Mouse (Mus musculus) hindbrain, postnatal 0 days (tissue): Measurements from ENCODE around the gene Mios. TPM values are rescaled to one million over a fixed set of nuclear protein-coding genes. Genes with fewer than 3 reads are reported as not detected.

ENCODE experiments used
- ATAC-seq: fragments of 200-750 bp; cut with Nextera tagmentation; 2 replicates; pipeline ENCODE4 v1.8.0; 2017; ENCODE audit warnings: mild to moderate bottlenecking, moderate TSS enrichment, moderate library complexity
- DNase-seq: peaks from one replicate; pipeline ENCODE4 v3.0.0-alpha.2; 2015; ENCODE audit warnings: low spot score
- H3K27ac ChIP-seq: fragments of 300-500 bp; sonication (generic); 2 replicates; pipeline ENCODE4 v1.5.1; 2014; ENCODE audit warnings: mild to moderate bottlenecking
- H3K27me3 ChIP-seq: fragments of 300-500 bp; sonication (generic); 2 replicates; pipeline ENCODE4 v1.6.1; 2014; ENCODE audit warnings: low read length, mixed read lengths; ENCODE audit not compliant: insufficient read depth
- H3K36me3 ChIP-seq: fragments of 300-500 bp; sonication (generic); 2 replicates; pipeline ENCODE4 v1.6.1; 2014; ENCODE audit warnings: low read length, mixed read lengths; ENCODE audit not compliant: insufficient read depth
- H3K4me1 ChIP-seq: fragments of 300-500 bp; sonication (generic); 2 replicates; pipeline ENCODE4 v1.6.1; 2014; ENCODE audit warnings: antibody characterized with exemption, low read length, mixed read lengths; ENCODE audit not compliant: insufficient read depth
- H3K4me2 ChIP-seq: fragments of 300-500 bp; sonication (generic); 2 replicates; pipeline ENCODE4 v1.6.1; 2014; ENCODE audit warnings: low read depth, mild to moderate bottlenecking, low read length, moderate library complexity, mixed read lengths
- H3K4me3 ChIP-seq: fragments of 300-500 bp; sonication (generic); 2 replicates; pipeline ENCODE4 v1.5.1; 2014; ENCODE audit warnings: low read length
- H3K9ac ChIP-seq: fragments of 300-500 bp; sonication (generic); replicated peaks from 2 replicates; pipeline ENCODE4 v1.6.1; 2014; ENCODE audit warnings: mild to moderate bottlenecking, low read length, moderate library complexity, mixed read lengths
- H3K9me3 ChIP-seq: fragments of 300-500 bp; sonication (generic); 2 replicates; pipeline ENCODE4 v1.6.1; 2016; ENCODE audit warnings: low read length, mixed read lengths
- CTCF ChIP-seq: IDR thresholded peaks from 2 replicates; pipeline ENCODE4 v1.5.1; 2016; ENCODE audit warnings: antibody characterized with exemption, control low read depth, low read depth
- WGBS: fragments of 180-500 bp; shearing (Covaris S2); extraction: QIAGEN DNeasy Blood & Tissue Kit; methylation state at CpG from one replicate; pipeline ENCODE4 v1.1.7; 2014; 5-methylcytosine and 5-hydroxymethylcytosine counted together
- polyA plus RNA-seq: library from polyadenylated mRNA; unstranded; fragments of >200 nt; fragmentation: Nextera tagmentation; extraction: Ambion mirVana; gene quantifications from 2 replicates; pipeline ENCODE4 v1.2.1, GENCODE M21; 2015
- total RNA-seq: library from RNA; depleted of rRNA; stranded (reverse); fragments of >200 nt; gene quantifications from 2 replicates; pipeline ENCODE4 v1.2.3, GENCODE M21; 2014

The Mios gene
- total and polyA plus RNA-seq, 2 experiments from 2014 or later: 18.9 to 21.3 TPM

GRCm38 (mm10) chr6:8178397-8178941, 30.6 kb upstream of the Mios start:
- H3K27ac ChIP-seq: peak overlapping the region; percentile 34; the same call in 1 of the 2 replicates

GRCm38 (mm10) chr6:8188599-8189233, 20.3 kb upstream of the Mios start:
- TF ChIP-seq CTCF: peak; percentile 69
- Histone ChIP-seq H3K27ac (no peak overlapping the region), H3K4me2 (no peak overlapping the region), H3K9ac (no peak overlapping the region), H3K4me3 (no peak overlapping the region), H3K9me3 (no peaks in the 10 kb centered on the region), H3K4me1 (no peaks in the 10 kb centered on the region), H3K27me3 (no peaks in the 10 kb centered on the region), H3K36me3 (no peaks in the 10 kb centered on the region)
- ATAC-seq (peak; percentile 74; the same call in 1 of the 2 replicates), DNase-seq (peak; percentile 80)
- 98% methylated on average over 3 of the region's 3 CpGs for WGBS

More at GRCm38 (mm10) chr6:8178397-8178941, 30.6 kb upstream of the Mios start:
- H3K9me3 ChIP-seq: no peaks in the 10 kb centered on the region
- H3K9ac ChIP-seq: peak overlapping the region; percentile 28
- ATAC-seq (peak; percentile 40; the same call in 1 of the 2 replicates), DNase-seq (peak; percentile 55)
- 8% methylated on average over 10 of the region's 10 CpGs for WGBS
- TF ChIP-seq CTCF: no peak
- no peaks in the 10 kb centered on the region for H3K27me3 ChIP-seq
- H3K4me2 ChIP-seq: peak overlapping the region; percentile 48
- H3K4me1 ChIP-seq: no peaks in the 10 kb centered on the region
- peak overlapping the region; percentile 11 for H3K4me3 ChIP-seq
- no peaks in the 10 kb centered on the region for H3K36me3 ChIP-seq

GRCm38 (mm10) chr6:8189917-8190316, 19.1 kb upstream of the Mios start:
- no peak for TF ChIP-seq CTCF
- no peak for ATAC-seq
- 86% methylated on average over 3 of the region's 3 CpGs for WGBS
- Histone ChIP-seq H3K4me1 (no peaks in the 10 kb centered on the region), H3K27ac (no peak overlapping the region), H3K4me3 (no peak overlapping the region), H3K4me2 (no peak overlapping the region), H3K27me3 (no peaks in the 10 kb centered on the region), H3K9me3 (no peaks in the 10 kb centered on the region), H3K9ac (no peak overlapping the region), H3K36me3 (no peaks in the 10 kb centered on the region)
- DNase-seq: no peak

GRCm38 (mm10) chr6:8192517-8192916, 16.5 kb upstream of the Mios start, which contains the start of gene Col28a1:
TSS of gene Col28a1 (minus strand) at chr6:8192617.
- Histone ChIP-seq H3K4me3 (no peak within 1 kb of the TSS), H3K9ac (no peak within 1 kb of the TSS), H3K36me3 (no peaks in the 10 kb centered on the region), H3K27ac (no peak within 1 kb of the TSS), H3K27me3 (no peaks in the 10 kb centered on the region), H3K4me2 (no peak within 1 kb of the TSS), H3K4me1 (no peaks in the 10 kb centered on the region), H3K9me3 (no peaks in the 10 kb centered on the region; the same call in 1 of the 2 replicates)
- no peak for ATAC-seq
- DNase-seq: no peak
- no peak for TF ChIP-seq CTCF

GRCm38 (mm10) chr6:8209866-8210186, 804 bp downstream of the Mios start:
- H3K4me2 ChIP-seq: peak overlapping the region; percentile 55
- peak overlapping the region; percentile 93; the same call in 1 of the 2 replicates for H3K27ac ChIP-seq
- H3K9ac ChIP-seq: peak overlapping the region; percentile 88
- DNase-seq: peak; percentile 63
- ATAC-seq: no peak
- H3K9me3 ChIP-seq: no peaks in the 10 kb centered on the region
- no peak for TF ChIP-seq CTCF
- no peaks in the 10 kb centered on the region for H3K36me3 ChIP-seq
- H3K4me1 ChIP-seq: 0 out of 2 replicates have a peak, but pooled peaks cover 4% of the 10 kb centered on the region
- H3K27me3 ChIP-seq: no peaks in the 10 kb centered on the region
- peak overlapping the region; percentile 77 for H3K4me3 ChIP-seq
- 12% methylated on average over 10 of the region's 10 CpGs for WGBS

- no peaks in the 10 kb centered on the region for H3K9me3 ChIP-seq
- ATAC-seq (no peak), DNase-seq (no peak)
- H3K9ac ChIP-seq: no peak overlapping the region
- WGBS: 89% methylated on average over 3 of the region's 3 CpGs
- no peak for TF ChIP-seq CTCF
- H3K27me3 ChIP-seq: no peaks in the 10 kb centered on the region
- 0 out of 2 replicates have a peak, but pooled peaks cover 4% of the 10 kb centered on the region for H3K4me1 ChIP-seq
- H3K36me3 ChIP-seq: no peaks in the 10 kb centered on the region
- H3K4me2 ChIP-seq: peak overlapping the region; percentile 55
- H3K4me3 ChIP-seq: 0 out of 2 replicates have a peak overlapping the region, but pooled peaks have one; percentile 77
- no peak overlapping the region for H3K27ac ChIP-seq
Measured at GRCm38 (mm10) chr6:8210661-8211060, 1.6 kb downstream of the Mios start.

- ATAC-seq: no peak
- Histone ChIP-seq H3K9me3 (no peaks in the 10 kb centered on the region), H3K27me3 (no peaks in the 10 kb centered on the region), H3K4me2 (no peak overlapping the region), H3K4me3 (no peak overlapping the region), H3K4me1 (no peaks in the 10 kb centered on the region), H3K36me3 (peaks cover 10% of the 10 kb centered on the region), H3K27ac (no peak overlapping the region), H3K9ac (no peak overlapping the region)
- 84% methylated on average over 3 of the region's 3 CpGs for WGBS
- TF ChIP-seq CTCF: no peak
- no peak for DNase-seq
Measured at GRCm38 (mm10) chr6:8227035-8227434, 18.0 kb downstream of the Mios start.
